Mouse (Mus musculus): ENCODE results near the gene Shisa7. TPM values are rescaled to one million over a fixed set of nuclear protein-coding genes. Genes with fewer than 3 reads are reported as not detected.
A peak's percentile ranks its signal among the peaks of the same experiment; 100 is the strongest.
"Not testable (repeated sequence)": the region's sequence is repeated elsewhere in the genome, so short reads cannot be mapped to it uniquely, and the experiment has no call there.

Gene Shisa7
- polyA plus RNA-seq (2012; rRNA removed) = 1.2 and 2.3 TPM in 2 replicates

- no peak for DNase-seq (ENCODE audit: low read depth)
Observed at GRCm38 (mm10) chr7:4844245-4844916, at the start of gene Shisa7. Gene Shisa7, minus strand, starts transcription at chr7:4844696.

GRCm38 (mm10) chr7:4886680-4887079 lies 42.2 kb upstream of the Shisa7 start:
- no peak for DNase-seq (ENCODE audit: low read depth)

GRCm38 (mm10) chr7:4879036-4879435 lies 34.5 kb upstream of the Shisa7 start:
- DNase-seq (ENCODE audit: low read depth) = not testable (repeated sequence)

GRCm38 (mm10) chr7:4878186-4878585 lies 33.7 kb upstream of the Shisa7 start:
- DNase-seq (ENCODE audit: low read depth) = no peak

- no peak for DNase-seq (ENCODE audit: low read depth)
Observed at GRCm38 (mm10) chr7:4877226-4877625, 32.7 kb upstream of the Shisa7 start.

- DNase-seq (ENCODE audit: low read depth) = no peak
Observed at GRCm38 (mm10) chr7:4876753-4877221, 32.3 kb upstream of the Shisa7 start, which contains the start of gene Isoc2a. Gene Isoc2a, plus strand, starts transcription at chr7:4877153.

- DNase-seq (ENCODE audit: low read depth) = no peak
Observed at GRCm38 (mm10) chr7:4870133-4870532, 25.6 kb upstream of the Shisa7 start, which contains the start of gene Isoc2b. Gene Isoc2b, minus strand, starts transcription at chr7:4870258.

GRCm38 (mm10) chr7:4866631-4867180 lies 22.2 kb upstream of the Shisa7 start:
- no peak for DNase-seq (ENCODE audit: low read depth)

GRCm38 (mm10) chr7:4865579-4866493 lies 21.3 kb upstream of the Shisa7 start:
- peak; percentile 98 for DNase-seq (ENCODE audit: low read depth)

- DNase-seq (ENCODE audit: low read depth) = no peak
Observed at GRCm38 (mm10) chr7:4865090-4865489, 20.6 kb upstream of the Shisa7 start.

- DNase-seq (ENCODE audit: low read depth) = no peak
Observed at GRCm38 (mm10) chr7:4864130-4864845, 19.8 kb upstream of the Shisa7 start.

- DNase-seq (ENCODE audit: low read depth) = no peak
Observed at GRCm38 (mm10) chr7:4863541-4864080, 19.1 kb upstream of the Shisa7 start.

- DNase-seq (ENCODE audit: low read depth) = no peak
Observed at GRCm38 (mm10) chr7:4863041-4863440, 18.5 kb upstream of the Shisa7 start.

GRCm38 (mm10) chr7:4860926-4861325 lies 16.4 kb upstream of the Shisa7 start:
- not testable (repeated sequence) for DNase-seq (ENCODE audit: low read depth)

- no peak for DNase-seq (ENCODE audit: low read depth)
Observed at GRCm38 (mm10) chr7:4859418-4859978, 15.0 kb upstream of the Shisa7 start.

- no peak for DNase-seq (ENCODE audit: low read depth)
Observed at GRCm38 (mm10) chr7:4857321-4857720, 12.8 kb upstream of the Shisa7 start.

GRCm38 (mm10) chr7:4856508-4856907 lies 12.0 kb upstream of the Shisa7 start:
- DNase-seq (ENCODE audit: low read depth) = no peak

- DNase-seq (ENCODE audit: low read depth) = no peak
Observed at GRCm38 (mm10) chr7:4853613-4854012, 9.1 kb upstream of the Shisa7 start.

- DNase-seq (ENCODE audit: low read depth) = no peak
Observed at GRCm38 (mm10) chr7:4851315-4851688, 6.8 kb upstream of the Shisa7 start.

GRCm38 (mm10) chr7:4850621-4851314 lies 6.3 kb upstream of the Shisa7 start:
- no peak for DNase-seq (ENCODE audit: low read depth)

Measured in gonadal fat pad, adult 2 months (tissue).